Mouse (Mus musculus) kidney, postnatal 0 days (tissue): ENCODE measurements around the gene Galnt2. TPM values are rescaled to one million over a fixed set of nuclear protein-coding genes. Genes with fewer than 3 reads are reported as not detected.

Experiments
- ATAC-seq: fragments of 200-750 bp; cut with Nextera tagmentation; replicated peaks from 2 replicates; pipeline ENCODE4 v1.8.0; 2017; ENCODE audit warnings: low read depth, moderate number of reproducible peaks, moderate TSS enrichment, moderate library complexity; ENCODE audit not compliant: low FRiP score
- DNase-seq: peaks from one replicate; pipeline ENCODE4 v3.0.0-alpha.2; 2016; ENCODE audit warnings: low spot score
- H3K27ac ChIP-seq: fragments of 300-500 bp; sonication (generic); 2 replicates; pipeline ENCODE4 v1.5.1; 2014; ENCODE audit warnings: mild to moderate bottlenecking
- H3K27me3 ChIP-seq: fragments of 300-500 bp; sonication (generic); 2 replicates; pipeline ENCODE4 v1.6.1; 2014; ENCODE audit warnings: low read length, mixed read lengths; ENCODE audit not compliant: insufficient read depth
- H3K36me3 ChIP-seq: fragments of 300-500 bp; sonication (generic); 2 replicates; pipeline ENCODE4 v1.6.1; 2014; ENCODE audit warnings: low read length, mixed read lengths; ENCODE audit not compliant: insufficient read depth
- H3K4me1 ChIP-seq: fragments of 300-500 bp; sonication (generic); replicated peaks from 2 replicates; pipeline ENCODE4 v1.6.1; 2014; ENCODE audit warnings: antibody characterized with exemption, low read length, mixed read lengths; ENCODE audit not compliant: insufficient read depth
- H3K4me2 ChIP-seq: fragments of 300-500 bp; sonication (generic); 2 replicates; pipeline ENCODE4 v1.6.1; 2014; ENCODE audit warnings: mild to moderate bottlenecking, low read length, moderate library complexity, mixed read lengths
- H3K4me3 ChIP-seq: fragments of 300-500 bp; sonication (generic); replicated peaks from 2 replicates; pipeline ENCODE4 v1.5.1; 2014; ENCODE audit warnings: low read depth, low read length
- H3K9ac ChIP-seq: fragments of 300-500 bp; sonication (generic); 2 replicates; pipeline ENCODE4 v1.6.1; 2014; ENCODE audit warnings: low read depth, low read length
- H3K9me3 ChIP-seq: fragments of 300-500 bp; sonication (generic); replicated peaks from 2 replicates; pipeline ENCODE4 v1.6.1; 2016; ENCODE audit warnings: low read length, inconsistent platforms, mixed read lengths
- CTCF ChIP-seq: IDR thresholded peaks from 2 replicates; pipeline ENCODE4 v1.5.1; 2016; ENCODE audit warnings: antibody characterized with exemption, low read depth, mild to moderate bottlenecking, moderate library complexity
- WGBS: fragments of 180-500 bp; shearing (Covaris S2); extraction: QIAGEN DNeasy Blood & Tissue Kit; methylation state at CpG from one replicate; pipeline ENCODE4 v1.1.7; 2014; 5-methylcytosine and 5-hydroxymethylcytosine counted together
- polyA plus RNA-seq: library from polyadenylated mRNA; unstranded; fragments of >200 nt; fragmentation: Nextera tagmentation; extraction: Ambion mirVana; gene quantifications from 2 replicates; pipeline ENCODE4 v1.2.1, GENCODE M21; 2015

Gene Galnt2
- polyA plus RNA-seq, 1 experiment from 2014 or later: 60.3 TPM

GRCm38 (mm10) chr8:124310509-124310908 is 79.3 kb downstream of the Galnt2 start:
- H3K9me3 ChIP-seq: no peaks in the 10 kb centered on the region
- H3K27ac ChIP-seq: no peak overlapping the region
- WGBS: 85% methylated on average over 13 of the region's 13 CpGs
- TF ChIP-seq CTCF: no peak
- H3K4me2 ChIP-seq: no peak overlapping the region
- peaks cover 5% of the 10 kb centered on the region; the same call in 1 of the 2 replicates for H3K36me3 ChIP-seq
- no peak for DNase-seq
- no peaks in the 10 kb centered on the region for H3K4me1 ChIP-seq
- H3K4me3 ChIP-seq: no peak overlapping the region
- ATAC-seq: no peak
- H3K27me3 ChIP-seq: no peaks in the 10 kb centered on the region
- H3K9ac ChIP-seq: no peak overlapping the region

DNA sequence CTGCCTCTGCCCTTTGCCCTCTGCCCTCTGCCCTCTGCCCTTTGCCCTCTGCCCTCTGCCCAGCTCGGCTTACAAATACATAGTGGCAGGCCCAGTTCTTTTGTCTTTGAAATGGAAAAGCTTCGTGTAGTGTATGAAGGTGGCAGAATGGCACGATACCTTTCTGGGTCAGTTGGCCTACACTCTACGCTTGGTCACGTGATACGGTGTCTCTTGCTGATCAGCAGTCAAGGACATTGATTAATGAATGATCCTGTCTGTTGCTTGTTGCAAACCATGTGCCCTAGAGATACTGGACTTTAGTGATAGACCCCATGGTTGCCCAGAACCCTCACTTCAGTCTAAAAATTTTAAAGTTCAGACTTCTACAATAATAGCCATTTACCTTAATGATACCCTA is 79.9 kb downstream of the Galnt2 start:
- Histone ChIP-seq H3K36me3 (peaks cover 5% of the 10 kb centered on the region; the same call in 1 of the 2 replicates), H3K4me2 (no peak overlapping the region), H3K27ac (no peak overlapping the region), H3K4me1 (no peaks in the 10 kb centered on the region), H3K9me3 (no peaks in the 10 kb centered on the region), H3K27me3 (no peaks in the 10 kb centered on the region), H3K4me3 (no peak overlapping the region), H3K9ac (no peak overlapping the region)
- 86% methylated on average over 6 of the region's 6 CpGs for WGBS
- DNase-seq (no peak), ATAC-seq (no peak)
- TF ChIP-seq CTCF: no peak

DNA sequence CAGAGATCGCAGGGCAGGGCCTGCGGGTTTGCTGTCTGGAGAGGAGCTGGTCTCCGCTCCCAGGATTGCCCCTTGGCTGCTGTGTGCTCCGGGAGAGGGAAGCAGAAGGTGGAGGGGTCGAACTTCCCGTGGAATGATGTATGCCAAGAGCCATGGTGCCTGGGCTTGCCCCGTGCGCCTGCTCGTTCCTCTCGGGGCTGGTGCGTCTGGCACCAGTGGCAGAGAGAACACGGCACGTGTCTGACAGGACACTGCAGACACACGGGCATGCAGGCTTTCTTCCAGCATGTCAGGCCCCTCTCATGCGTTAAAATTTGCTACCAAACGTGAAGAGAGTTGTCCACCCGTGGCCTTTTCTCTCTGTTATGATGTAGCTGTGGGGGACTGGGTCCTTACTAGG is 80.5 kb downstream of the Galnt2 start:
- Histone ChIP-seq H3K4me2 (no peak overlapping the region), H3K27ac (no peak overlapping the region), H3K9me3 (no peaks in the 10 kb centered on the region), H3K27me3 (no peaks in the 10 kb centered on the region), H3K4me3 (no peak overlapping the region), H3K9ac (no peak overlapping the region), H3K4me1 (no peaks in the 10 kb centered on the region), H3K36me3 (peaks cover 5% of the 10 kb centered on the region; the same call in 1 of the 2 replicates)
- no peak for ATAC-seq
- no peak for TF ChIP-seq CTCF
- DNase-seq: no peak
- WGBS: 92% methylated on average over 17 of the region's 17 CpGs

GRCm38 (mm10) chr8:124312228-124312627 is 81.0 kb downstream of the Galnt2 start:
- ATAC-seq (no peak), DNase-seq (no peak)
- Histone ChIP-seq H3K27me3 (no peaks in the 10 kb centered on the region), H3K27ac (no peak overlapping the region), H3K4me1 (peaks cover 4% of the 10 kb centered on the region; the same call in 1 of the 2 replicates), H3K9me3 (no peaks in the 10 kb centered on the region), H3K36me3 (peaks cover 5% of the 10 kb centered on the region; the same call in 1 of the 2 replicates), H3K9ac (no peak overlapping the region), H3K4me2 (no peak overlapping the region), H3K4me3 (no peak overlapping the region)
- no peak for TF ChIP-seq CTCF
- 93% methylated on average over 10 of the region's 10 CpGs for WGBS

- Histone ChIP-seq H3K4me1 (peaks cover 5% of the 10 kb centered on the region; the same call in 1 of the 2 replicates), H3K36me3 (no peaks in the 10 kb centered on the region; the same call in 1 of the 2 replicates), H3K27ac (no peak overlapping the region), H3K9me3 (no peaks in the 10 kb centered on the region), H3K9ac (no peak overlapping the region), H3K27me3 (no peaks in the 10 kb centered on the region), H3K4me2 (no peak overlapping the region), H3K4me3 (no peak overlapping the region)
- no peak for ATAC-seq
- TF ChIP-seq CTCF: peak; percentile 53; the same call in 1 of the 2 replicates
- DNase-seq: peak; percentile 25
- WGBS: 61% methylated on average over 10 of the region's 10 CpGs
Measured at GRCm38 (mm10) chr8:124314803-124315202, 83.6 kb downstream of the Galnt2 start.

DNA sequence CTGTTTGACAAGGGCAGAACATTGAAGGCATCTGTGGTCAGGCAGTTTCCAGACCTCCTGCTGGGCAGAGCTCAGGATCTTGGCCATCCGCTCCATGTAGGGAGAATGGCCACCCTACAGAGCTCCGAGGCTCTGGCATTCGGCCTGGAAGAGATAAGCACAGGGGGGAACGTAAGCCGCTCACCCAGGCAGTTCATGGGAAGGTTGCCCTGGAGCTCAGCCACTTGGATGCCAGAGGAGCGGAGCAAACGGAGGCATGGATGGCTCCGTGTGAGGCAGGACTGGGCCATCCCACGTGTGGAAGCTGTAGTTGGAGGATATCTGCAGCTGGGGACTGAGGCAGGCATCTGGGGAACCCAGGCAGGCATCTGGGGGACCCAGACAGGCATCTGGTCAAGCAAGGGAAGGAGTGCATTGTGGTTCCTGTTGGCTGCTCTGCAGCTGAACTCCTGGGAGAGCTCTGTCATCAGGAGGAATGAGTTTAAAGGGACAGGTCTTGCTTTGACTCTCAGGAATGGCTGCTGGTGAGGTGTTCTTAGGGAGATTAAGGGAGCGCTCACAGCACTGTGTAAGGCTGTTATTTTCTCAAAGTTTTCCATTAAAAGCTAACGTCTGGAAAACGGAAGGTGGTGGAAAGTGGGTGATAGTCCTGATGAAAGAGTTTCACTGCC is 85.4 kb downstream of the Galnt2 start:
- H3K27me3 ChIP-seq: no peaks in the 10 kb centered on the region
- peak overlapping the region; percentile 50 for H3K27ac ChIP-seq
- no peak overlapping the region for H3K4me3 ChIP-seq
- 51% methylated on average over 12 of the region's 12 CpGs for WGBS
- ATAC-seq (no peak), DNase-seq (peak; percentile 21)
- H3K36me3 ChIP-seq: no peaks in the 10 kb centered on the region; the same call in 1 of the 2 replicates
- no peaks in the 10 kb centered on the region for H3K9me3 ChIP-seq
- H3K4me2 ChIP-seq: no peak overlapping the region
- H3K4me1 ChIP-seq: peaks cover 5% of the 10 kb centered on the region; the same call in 1 of the 2 replicates
- H3K9ac ChIP-seq: 0 out of 2 replicates have a peak overlapping the region, but pooled peaks have one; percentile 27
- no peak for TF ChIP-seq CTCF
